Mouse (Mus musculus) gastrocnemius, postnatal 10 days (tissue): ENCODE results near the gene S100a11. TPM values are rescaled to one million over a fixed set of nuclear protein-coding genes. Genes with fewer than 3 reads are reported as not detected.
"Not testable (repeated sequence)": the region's sequence is repeated elsewhere in the genome, so short reads cannot be mapped to it uniquely, and the experiment has no call there.

Source experiments
- DNase-seq: peaks from one replicate; pipeline ENCODE4 v3.0.0; 2021; ENCODE audit warnings: mixed read lengths
- long read RNA-seq, 2 experiments: library from polyadenylated mRNA; stranded (forward); transcript quantifications; one replicate each; pipeline ENCODE4 v2.0.0; 2021
- total RNA-seq, 2 experiments: library from RNA; stranded (reverse); gene quantifications; 2 replicates each; pipeline ENCODE4 v1.2.3; 2021

S100a11 gene
- 100 to 1,000 TPM; 149 to 190 TPM for total RNA-seq
- long read RNA-seq, experiment 1, transcript S100a11-201 (3 exons, 511 nt) = major isoform, 40 of 42 reads
- long read RNA-seq, experiment 1, partial matches to known transcripts = 2 of 42 reads
- long read RNA-seq, experiment 1, other reads (novel, unspliced or antisense) = 0 of 42 reads
- long read RNA-seq, experiment 2, transcript S100a11-201 (3 exons, 511 nt) = major isoform, 32 of 33 reads
- long read RNA-seq, experiment 2, partial matches to known transcripts = 1 of 33 reads
- long read RNA-seq, experiment 2, other reads (novel, unspliced or antisense) = 0 of 33 reads

- DNase-seq = peak; percentile 60
Observed at GRCm38 (mm10) chr3:93520330-93521193, at the start of gene S100a11. S100a11 (plus strand) TSS chr3:93520488.

DNA sequence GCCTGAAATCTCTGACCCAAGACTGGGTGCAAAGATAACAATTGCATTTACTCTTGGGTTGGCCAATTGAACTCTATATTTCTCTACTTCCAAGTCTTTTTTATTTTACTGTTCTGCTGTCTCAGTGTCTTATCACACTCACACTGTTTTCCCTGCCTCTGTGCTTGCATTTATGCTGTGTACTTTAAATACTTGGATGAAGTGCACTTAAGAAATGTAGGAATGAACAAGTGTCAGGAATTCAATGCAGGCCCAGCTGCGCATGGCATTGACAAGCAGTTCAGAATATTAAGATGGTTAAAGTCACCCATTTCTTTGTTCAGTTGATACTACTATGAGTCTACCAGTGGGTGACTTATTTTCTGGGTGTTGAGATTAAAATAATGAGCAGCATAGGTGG lies 40.2 kb upstream of the S100a11 start:
- DNase-seq = no peak

GRCm38 (mm10) chr3:93481982-93482616 lies 38.2 kb upstream of the S100a11 start:
- no peak for DNase-seq

- DNase-seq = no peak
Observed at GRCm38 (mm10) chr3:93485611-93486010, 34.7 kb upstream of the S100a11 start.

DNA sequence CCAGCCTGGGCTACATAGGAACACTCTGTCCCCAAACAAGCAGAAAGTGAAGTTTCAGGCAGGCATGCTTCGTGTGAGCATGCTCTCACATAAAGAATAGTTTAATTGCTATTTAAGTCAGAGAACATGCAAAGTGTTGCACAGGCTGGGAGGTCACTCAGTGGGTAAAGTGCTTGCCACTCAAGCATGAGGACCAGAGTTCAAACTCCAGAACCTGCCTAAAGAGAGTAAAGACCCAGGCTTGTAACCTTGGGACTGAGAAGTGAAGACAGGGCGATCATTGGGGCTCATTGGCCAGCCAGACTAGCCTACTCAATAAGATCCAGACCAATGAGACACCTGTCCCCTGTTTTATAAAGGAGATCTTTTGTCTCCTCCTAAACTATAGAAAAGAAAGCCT lies 31.7 kb upstream of the S100a11 start:
- no peak for DNase-seq

DNA sequence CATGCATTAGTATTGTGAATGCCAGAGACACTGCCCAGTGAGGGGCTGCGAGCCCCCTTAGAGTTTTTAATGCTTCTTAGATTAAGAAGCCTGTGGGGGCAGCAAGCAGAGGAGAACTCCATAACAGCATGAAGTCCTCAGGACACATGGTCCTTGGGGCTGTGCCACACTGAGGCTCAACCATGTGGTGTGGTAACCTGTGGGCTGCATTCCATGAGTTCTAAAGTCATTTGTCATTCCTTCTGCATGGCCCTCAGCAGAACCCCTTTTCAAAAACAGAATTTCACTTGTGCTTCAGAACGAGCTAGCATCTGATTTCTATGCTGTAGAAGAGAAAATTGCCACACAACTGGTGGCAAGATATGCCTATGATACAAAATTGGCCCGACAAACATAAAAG lies 28.1 kb upstream of the S100a11 start:
- DNase-seq = no peak

DNA sequence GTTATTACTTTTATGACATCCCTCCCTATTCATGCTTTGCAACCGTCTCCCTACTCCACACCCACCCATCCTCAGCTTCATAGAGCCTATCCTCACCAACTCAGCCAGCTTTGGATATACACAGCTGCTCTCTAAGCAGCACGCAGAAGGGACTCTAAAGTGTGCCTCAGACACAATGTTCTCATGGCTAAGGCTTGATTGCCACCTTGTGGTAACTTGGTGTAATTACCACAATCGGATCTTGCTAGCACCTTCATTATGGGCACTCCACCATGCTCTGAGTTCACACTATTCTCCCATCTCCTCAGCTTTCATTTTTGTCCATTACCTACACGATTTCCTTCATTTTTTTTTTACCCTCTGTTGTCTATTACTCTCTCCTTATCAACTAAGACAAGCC lies 26.3 kb upstream of the S100a11 start:
- DNase-seq = peak; percentile 16

GRCm38 (mm10) chr3:93494774-93495173 lies 25.5 kb upstream of the S100a11 start:
- not testable (repeated sequence) for DNase-seq

- no peak for DNase-seq
Observed at GRCm38 (mm10) chr3:93497131-93497530, 23.2 kb upstream of the S100a11 start.

- no peak for DNase-seq
Observed at GRCm38 (mm10) chr3:93499129-93499528, 21.2 kb upstream of the S100a11 start.

GRCm38 (mm10) chr3:93504536-93505189 lies 15.6 kb upstream of the S100a11 start:
- DNase-seq = no peak

- no peak for DNase-seq
Observed at GRCm38 (mm10) chr3:93505960-93506863, 14.1 kb upstream of the S100a11 start.

DNA sequence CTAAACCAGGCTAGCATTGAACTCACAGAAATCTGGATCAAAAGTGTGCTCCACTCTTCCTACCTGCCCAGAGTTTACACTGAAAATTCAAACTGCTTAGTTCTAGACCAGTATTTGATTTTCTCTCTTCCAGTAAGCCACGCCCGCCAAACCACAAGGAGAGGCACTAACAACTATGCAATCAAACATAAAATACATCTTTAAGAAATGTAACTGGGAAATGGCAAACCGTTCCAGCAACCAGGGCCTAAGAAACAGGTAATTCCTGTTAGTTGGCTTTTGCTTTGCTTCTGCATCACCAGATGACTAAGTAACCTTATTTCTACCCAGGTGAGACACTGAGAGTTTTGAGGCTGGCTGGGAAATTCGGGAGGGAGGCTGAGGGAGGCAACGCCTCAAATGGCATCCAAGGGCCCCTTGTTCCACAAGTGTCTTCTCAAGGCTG lies 13.4 kb upstream of the S100a11 start:
- DNase-seq = no peak

DNA sequence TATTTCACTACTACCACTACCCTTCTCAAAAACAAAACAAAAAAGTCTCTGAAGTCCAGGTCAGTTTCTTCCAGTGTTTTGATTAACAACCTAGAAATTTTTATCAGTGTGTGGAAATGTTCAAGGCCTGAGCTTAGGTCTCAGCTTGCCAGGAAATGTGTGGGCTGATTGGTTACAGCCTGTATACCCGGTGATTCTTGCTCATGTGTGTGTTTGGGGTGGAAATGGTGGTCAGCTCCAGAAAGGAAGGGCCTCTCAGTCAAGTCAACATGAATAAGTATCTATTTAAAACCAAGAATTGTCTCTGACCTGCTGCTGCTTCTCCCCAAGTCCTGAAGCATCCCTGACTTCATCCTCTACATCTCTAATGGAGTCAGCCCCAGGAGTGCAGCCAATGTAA lies 11.0 kb upstream of the S100a11 start:
- no peak for DNase-seq

- DNase-seq = no peak
Observed at GRCm38 (mm10) chr3:93511036-93511435, 9.3 kb upstream of the S100a11 start.

- no peak for DNase-seq
Observed at GRCm38 (mm10) chr3:93511801-93512200, 8.5 kb upstream of the S100a11 start.

DNA sequence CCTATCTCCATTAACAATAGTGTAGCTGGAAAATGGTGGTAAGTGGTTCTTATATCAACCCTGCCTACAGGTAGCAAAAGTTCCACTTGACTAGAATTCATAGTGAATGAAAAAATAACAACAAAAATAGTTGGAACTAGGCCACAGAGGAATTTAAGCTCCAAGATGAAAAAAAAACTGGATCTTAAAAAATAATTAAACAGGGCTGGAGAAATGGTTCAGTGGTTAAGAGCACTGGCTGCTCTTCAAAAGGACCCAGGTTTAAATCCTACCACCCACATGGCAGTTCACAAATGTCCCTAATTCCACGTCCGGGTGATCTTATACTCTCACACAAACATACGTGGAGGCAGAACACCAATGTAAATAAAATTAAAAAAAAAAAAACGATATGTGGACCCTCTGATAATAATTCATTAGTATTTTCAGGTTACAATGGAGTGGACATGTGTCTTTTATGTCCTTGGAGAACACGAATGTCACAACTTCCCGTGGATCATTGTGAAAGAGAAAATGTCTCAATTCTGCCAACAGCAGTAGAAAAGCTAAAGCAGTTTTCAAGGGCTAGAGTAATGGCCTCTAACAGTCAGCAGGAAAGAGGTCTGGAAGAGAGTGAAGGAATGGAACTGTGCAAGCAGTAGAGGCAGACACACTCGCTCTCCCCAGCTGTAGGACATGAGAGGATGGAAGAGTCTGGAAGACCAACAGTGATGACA lies 7.7 kb upstream of the S100a11 start:
- DNase-seq = no peak

DNA sequence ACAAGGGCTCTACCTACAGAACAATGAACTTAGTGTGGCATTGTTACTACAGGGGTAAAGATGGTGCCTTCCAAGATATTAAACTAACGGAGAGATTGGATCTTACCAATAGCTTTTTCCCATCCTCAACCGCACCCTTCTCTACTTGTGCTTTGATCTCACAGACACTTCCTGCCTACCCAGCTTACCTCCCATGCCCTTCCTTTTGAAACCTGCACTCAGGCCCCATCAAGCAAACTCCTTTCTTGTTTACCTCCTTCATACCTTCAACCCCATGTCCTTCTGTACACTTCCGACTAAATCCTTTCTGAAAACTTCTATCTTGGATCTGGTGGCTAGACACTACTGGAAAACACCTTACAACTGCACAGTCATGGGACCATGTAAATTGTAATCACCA lies 5.7 kb upstream of the S100a11 start:
- no peak for DNase-seq

DNA sequence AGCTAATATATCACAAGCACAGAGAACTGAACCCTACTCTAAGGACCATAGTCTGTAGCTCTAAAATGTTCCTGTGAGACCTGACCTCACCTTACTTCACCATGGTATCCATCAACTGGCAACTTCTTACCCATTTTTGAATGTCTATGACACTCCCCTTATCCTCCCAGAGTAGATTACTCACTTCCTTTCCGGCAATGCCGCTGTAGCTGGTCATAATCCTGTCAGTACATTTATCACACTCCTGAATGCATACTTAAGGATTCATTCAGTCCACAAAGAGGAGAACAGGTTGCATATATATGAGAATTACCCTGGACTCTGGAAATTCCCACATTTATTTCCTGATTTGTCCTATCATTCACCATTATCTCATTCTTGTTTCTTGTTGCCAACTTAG lies 2.9 kb upstream of the S100a11 start:
- DNase-seq = no peak

GRCm38 (mm10) chr3:93519856-93520329 lies 395 bp upstream of the S100a11 start:
- no peak for DNase-seq
